ENCODE assay signal across 8 mouse cellular contexts in the genomic region with DNA sequence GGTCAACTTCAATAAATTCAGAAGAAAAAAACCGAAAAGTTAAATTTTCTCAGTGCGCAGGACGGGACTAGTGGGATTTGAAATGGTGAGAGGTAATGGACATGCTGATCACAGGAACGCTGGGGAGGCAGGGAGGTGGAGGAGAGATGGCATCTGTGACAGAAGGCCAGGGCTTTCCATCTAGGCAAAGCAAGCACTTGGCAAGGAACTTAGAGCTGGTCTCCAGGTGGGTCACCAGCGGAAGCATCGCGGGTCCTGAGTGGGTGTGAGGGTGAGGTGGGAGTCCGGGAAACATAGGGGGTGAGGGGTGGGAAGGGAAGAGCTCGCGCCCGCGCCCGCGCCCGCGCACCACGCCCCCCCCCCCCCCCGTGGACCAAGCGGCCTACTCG. TPM values are rescaled to one million over a fixed set of nuclear protein-coding genes. Genes with fewer than 3 reads are reported as not detected.
A peak's percentile ranks its signal among the peaks of the same experiment; 100 is the strongest.
DNase-seq lines count a peak whose midpoint lies in the region; ATAC-seq lines count a peak whose summit lies in the region.

No protein-coding gene starts in this region.

- no peaks in the 10 kb centered on the region for H3K36me3 ChIP-seq in neural tube, embryonic 11.5 days (ENCODE audit: control insufficient read depth, insufficient read depth, low read length)
- no peaks in the 10 kb centered on the region for H3K36me3 ChIP-seq in hindbrain, embryonic 12.5 days
- no peaks in the 10 kb centered on the region for H3K36me3 ChIP-seq in macrophage (ENCODE audit: inconsistent target)

- H3K4me1 ChIP-seq in neural tube, embryonic 11.5 days (ENCODE audit: control insufficient read depth, insufficient read depth, low read length): peaks cover 5% of the 10 kb centered on the region; the same call in 1 of the 2 replicates
- peaks cover 10% of the 10 kb centered on the region for H3K4me1 ChIP-seq in hindbrain, embryonic 12.5 days

- peaks cover 23% of the 10 kb centered on the region for H3K79me2 ChIP-seq in macrophage (ENCODE audit: inconsistent target)

- peak overlapping the region; percentile 74 for H3K4me2 ChIP-seq in neural tube, embryonic 11.5 days (ENCODE audit: low read depth)
- H3K4me2 ChIP-seq in hindbrain, embryonic 12.5 days (replicated peaks): peak overlapping the region; percentile 58

- peak; percentile 17 for DNase-seq in gastrocnemius, adult 18-20 months (ENCODE audit: low spot score)
- DNase-seq in gastrocnemius, adult 8-10 months (ENCODE audit: low spot score in 2 of 2): no peak
- DNase-seq in neural tube, embryonic 11.5 days (ENCODE audit: low spot score): no peak
- no peak for DNase-seq in neural tube, embryonic 10.5 days (ENCODE audit: extremely low spot score, low spot score)
- DNase-seq in right cerebral cortex, postnatal 10 days (ENCODE audit: low spot score in 2 of 2): no peak
- no peak for DNase-seq in adrenal gland, postnatal 10 days

- 26% methylated on average over 8 of the region's 20 CpGs for WGBS in neural tube, embryonic 11.5 days
- WGBS in hindbrain, embryonic 12.5 days: 33% methylated on average over 7 of the region's 20 CpGs
- WGBS in macrophage (ENCODE audit: missing documents): 41% methylated on average over 9 of the region's 20 CpGs

- no peaks in the 10 kb centered on the region for H3K9me3 ChIP-seq in neural tube, embryonic 11.5 days (ENCODE audit: control insufficient read depth, low read length)
- no peaks in the 10 kb centered on the region for H3K9me3 ChIP-seq in hindbrain, embryonic 12.5 days (replicated peaks)

- peak; percentile 76 for ATAC-seq in neural tube, embryonic 11.5 days (ENCODE audit: insufficient read depth, low FRiP score, low TSS enrichment)
- no peak for ATAC-seq in hindbrain, embryonic 12.5 days (ENCODE audit: low FRiP score)

- H3K4me3 ChIP-seq in neural tube, embryonic 11.5 days (ENCODE audit: low read depth, low read length): peak overlapping the region; percentile 82
- peak overlapping the region; percentile 82 for H3K4me3 ChIP-seq in hindbrain, embryonic 12.5 days
- peak overlapping the region; percentile 20; the same call in 1 of the 2 replicates for H3K4me3 ChIP-seq in macrophage (ENCODE audit: inconsistent target)

- 0 out of 2 replicates have a peak overlapping the region, but pooled peaks have one; percentile 88 for H3K27ac ChIP-seq in neural tube, embryonic 11.5 days (ENCODE audit: low read depth, low read length)
- peak overlapping the region; percentile 96 for H3K27ac ChIP-seq in hindbrain, embryonic 12.5 days
- peak overlapping the region; percentile 84 for H3K27ac ChIP-seq in macrophage

- H3K9ac ChIP-seq in neural tube, embryonic 11.5 days (ENCODE audit: low read length): peak overlapping the region; percentile 94
- H3K9ac ChIP-seq in hindbrain, embryonic 12.5 days: peak overlapping the region; percentile 90

- H3K27me3 ChIP-seq in neural tube, embryonic 11.5 days (ENCODE audit: control insufficient read depth, insufficient read depth, low read length): no peaks in the 10 kb centered on the region
- H3K27me3 ChIP-seq in hindbrain, embryonic 12.5 days: no peaks in the 10 kb centered on the region

RNA-seq across cellular contexts. Expression of a gene that starts 0.3 kb away (rescaled TPM):
- 10 to 100 TPM; 19.1 to 23.3 TPM for total RNA-seq in gastrocnemius, adult 18-20 months (2021)
- 10 to 100 TPM; 17.1 to 24.7 (median 19.2) TPM for total RNA-seq in gastrocnemius, adult 8-10 months (2022)
- polyA plus RNA-seq in neural tube, embryonic 11.5 days (2014; fragmentation: Nextera tagmentation; extraction: Ambion mirVana): 271 and 289 TPM in 2 replicates
- 392 and 403 TPM in 2 replicates for polyA plus RNA-seq in hindbrain, embryonic 12.5 days (2016; fragmentation: Nextera tagmentation; extraction: Ambion mirVana)
- 10 to 100 TPM in 9 of 26 experiments, 1 to 10 TPM in 14, under 1 TPM in 3; 0.56 to 45.4 (median 5.2) TPM for total RNA-seq in macrophage (2018; cell fraction: chromatin; rRNA removed)
- total RNA-seq in macrophage (2018; cell fraction: cytosol; rRNA removed): 10 to 100 TPM; 49.5 to 96.8 (median 79.6) TPM
- total RNA-seq in macrophage (2018; cell fraction: nucleus; rRNA removed): 10 to 100 TPM; 10.0 to 84.7 (median 26.7) TPM
- polyA plus RNA-seq in macrophage (2018): 98.4 to 218 TPM (median 159 TPM) in 3 replicates
- 100 to 1,000 TPM; 111 to 122 TPM for total RNA-seq in adrenal gland, postnatal 10 days (2021)

RNA-seq across cellular contexts. Expression of a gene that starts 47.6 kb away (rescaled TPM):
- total RNA-seq in gastrocnemius, adult 18-20 months (2021): under 1 TPM; 0.83 to 0.91 TPM
- total RNA-seq in gastrocnemius, adult 8-10 months (2022): 1 to 10 TPM in 1 of 4 experiments, under 1 TPM in 3; 0.58 to 1.0 (median 0.78) TPM
- polyA plus RNA-seq in neural tube, embryonic 11.5 days (2014; fragmentation: Nextera tagmentation; extraction: Ambion mirVana): 7.3 and 8.1 TPM in 2 replicates
- 6.7 and 7.5 TPM in 2 replicates for polyA plus RNA-seq in hindbrain, embryonic 12.5 days (2016; fragmentation: Nextera tagmentation; extraction: Ambion mirVana)
- 10 to 100 TPM in 22 of 26 experiments, 1 to 10 TPM in 4; 6.2 to 38.8 (median 22.4) TPM for total RNA-seq in macrophage (2018; cell fraction: chromatin; rRNA removed)
- total RNA-seq in macrophage (2018; cell fraction: cytosol; rRNA removed): 1 to 10 TPM; 1.0 to 3.2 (median 2.6) TPM
- total RNA-seq in macrophage (2018; cell fraction: nucleus; rRNA removed): 10 to 100 TPM in 16 of 26 experiments, 1 to 10 TPM in 10; 2.9 to 23.0 (median 10.7) TPM
- 2.2 to 3.1 TPM (median 2.4 TPM) in 3 replicates for polyA plus RNA-seq in macrophage (2018)
- total RNA-seq in adrenal gland, postnatal 10 days (2021): 1 to 10 TPM; 4.1 to 5.1 TPM

RNA-seq across cellular contexts. Expression of a gene that starts 51.4 kb away (rescaled TPM):
- 1 to 10 TPM in 1 of 2 experiments, under 1 TPM in 1; 0.71 to 1.0 TPM for total RNA-seq in gastrocnemius, adult 18-20 months (2021)
- under 1 TPM; 0.75 to 0.99 (median 0.82) TPM for total RNA-seq in gastrocnemius, adult 8-10 months (2022)
- polyA plus RNA-seq in neural tube, embryonic 11.5 days (2014; fragmentation: Nextera tagmentation; extraction: Ambion mirVana): 1.7 and 2.1 TPM in 2 replicates
- polyA plus RNA-seq in hindbrain, embryonic 12.5 days (2016; fragmentation: Nextera tagmentation; extraction: Ambion mirVana): 3.2 and 3.3 TPM in 2 replicates
- total RNA-seq in macrophage (2018; cell fraction: chromatin; rRNA removed): 1 to 10 TPM in 2 of 26 experiments, under 1 TPM in 16, not detected in 8; 0.16 to 1.1 (median 0.58) TPM
- 1 to 10 TPM in 7 of 26 experiments, under 1 TPM in 19; 0.33 to 1.4 (median 0.76) TPM for total RNA-seq in macrophage (2018; cell fraction: cytosol; rRNA removed)
- total RNA-seq in macrophage (2018; cell fraction: nucleus; rRNA removed): 1 to 10 TPM in 5 of 26 experiments, under 1 TPM in 18, not detected in 3; 0.14 to 2.3 (median 0.52) TPM
- polyA plus RNA-seq in macrophage (2018): 0.69 to 3.0 TPM (median 0.99 TPM) in 3 replicates
- 1 to 10 TPM; 2.6 to 3.2 TPM for total RNA-seq in adrenal gland, postnatal 10 days (2021)

Comparison
In these comparisons a context has a peak if more than half of its experiments do, and no peak if none do; other contexts are left out.
1. H3K4me3 ChIP-seq: peak in every context shown above with its lines; median percentile 82 in neural tube, embryonic 11.5 days; 82 in hindbrain, embryonic 12.5 days; 20 in macrophage.
2. RNA of a gene that starts 0.3 kb away (total RNA-seq): 111 to 122 TPM in adrenal gland, postnatal 10 days; 19.1 to 23.3 TPM in gastrocnemius, adult 18-20 months and 17.1 to 24.7 TPM in gastrocnemius, adult 8-10 months; every median in the first group is over 4 times any median in the second.
3. Peak in every context shown above with its lines, with median percentiles within 50 percentile points of each other: H3K27ac ChIP-seq.